Mouse (Mus musculus) limb, embryonic 12.5 days (tissue): ENCODE data around the gene Leng9. TPM values are rescaled to one million over a fixed set of nuclear protein-coding genes. Genes with fewer than 3 reads are reported as not detected.
A peak's percentile ranks its signal among the peaks of the same experiment; 100 is the strongest.
"Not testable (repeated sequence)": the region's sequence is repeated elsewhere in the genome, so short reads cannot be mapped to it uniquely, and the experiment has no call there.

Experiments used
- ATAC-seq: fragments of 200-750 bp; cut with Nextera tagmentation; 2 replicates; pipeline ENCODE4 v1.8.0; 2017; ENCODE audit warnings: low read depth, moderate TSS enrichment; ENCODE audit not compliant: insufficient number of reproducible peaks, insufficient read depth, low FRiP score, low TSS enrichment
- H3K27ac ChIP-seq: fragments of 300-500 bp; sonication (generic); 2 replicates; pipeline ENCODE4 v1.5.1; 2016; ENCODE audit warnings: mild to moderate bottlenecking, moderate library complexity
- H3K27me3 ChIP-seq: fragments of 300-500 bp; sonication (generic); 2 replicates; pipeline ENCODE4 v1.6.1; 2016; ENCODE audit warnings: mild to moderate bottlenecking, moderate library complexity
- H3K36me3 ChIP-seq: fragments of 300-500 bp; sonication (generic); 2 replicates; pipeline ENCODE4 v1.6.1; 2016; ENCODE audit warnings: mild to moderate bottlenecking, moderate library complexity
- H3K4me1 ChIP-seq: fragments of 300-500 bp; sonication (generic); replicated peaks from 2 replicates; pipeline ENCODE4 v1.6.1; 2016
- H3K4me2 ChIP-seq: fragments of 300-500 bp; sonication (generic); 2 replicates; pipeline ENCODE4 v1.6.1; 2016; ENCODE audit warnings: mild to moderate bottlenecking, moderate library complexity
- H3K4me3 ChIP-seq: fragments of 300-500 bp; sonication (generic); replicated peaks from 2 replicates; pipeline ENCODE4 v1.5.1; 2016; ENCODE audit warnings: mild to moderate bottlenecking
- H3K9ac ChIP-seq: fragments of 300-500 bp; sonication (generic); replicated peaks from 2 replicates; pipeline ENCODE4 v1.6.1; 2016; ENCODE audit warnings: mild to moderate bottlenecking, moderate library complexity
- H3K9me3 ChIP-seq: fragments of 300-500 bp; sonication (generic); 2 replicates; pipeline ENCODE4 v1.6.1; 2016; ENCODE audit warnings: mild to moderate bottlenecking, moderate library complexity
- WGBS: fragments of 180-500 bp; shearing (Covaris S2); methylation state at CpG from one replicate; pipeline ENCODE4 v1.1.7; 2016; 5-methylcytosine and 5-hydroxymethylcytosine counted together
- polyA plus RNA-seq: library from polyadenylated mRNA; unstranded; fragments of >200 nt; fragmentation: Nextera tagmentation; extraction: Ambion mirVana; gene quantifications from 2 replicates; pipeline ENCODE4 v1.2.1, GENCODE M21; 2016

Gene Leng9
- polyA plus RNA-seq = 2.3 and 3.2 TPM in 2 replicates

- H3K36me3 ChIP-seq = peaks cover 40% of the 10 kb centered on the region
- peak within 1 kb of the TSS; percentile 73 for H3K9ac ChIP-seq
- WGBS = 2% methylated on average over 14 of the region's 14 CpGs
- ATAC-seq = peak; percentile 26; the same call in 1 of the 2 replicates
- peak within 1 kb of the TSS; percentile 76 for H3K27ac ChIP-seq
- H3K4me1 ChIP-seq = peaks cover 22% of the 10 kb centered on the region
- H3K4me3 ChIP-seq = peak within 1 kb of the TSS; percentile 67
- peaks cover 30% of the 10 kb centered on the region for H3K27me3 ChIP-seq
- H3K9me3 ChIP-seq = no peaks in the 10 kb centered on the region
- H3K4me2 ChIP-seq = peak within 1 kb of the TSS; percentile 88
Observed at GRCm38 (mm10) chr7:4150059-4150541, at the start of gene Leng9. Gene Leng9, minus strand, starts transcription at chr7:4150374.

- WGBS = 52% methylated on average over 3 of the region's 3 CpGs
- no peak for ATAC-seq
- Histone ChIP-seq H3K9me3 (no peaks in the 10 kb centered on the region), H3K27ac (no peak overlapping the region), H3K4me2 (no peak overlapping the region), H3K27me3 (no peaks in the 10 kb centered on the region), H3K4me1 (no peaks in the 10 kb centered on the region), H3K9ac (no peak overlapping the region), H3K4me3 (no peak overlapping the region), H3K36me3 (no peaks in the 10 kb centered on the region)
Observed at GRCm38 (mm10) chr7:4178438-4178837, 28.3 kb upstream of the Leng9 start.

GRCm38 (mm10) chr7:4170193-4170938 is 20.2 kb upstream of the Leng9 start:
- H3K4me2 ChIP-seq = no peak overlapping the region
- ATAC-seq = no peak
- WGBS = 84% methylated on average over 6 of the region's 6 CpGs

GRCm38 (mm10) chr7:4167098-4167497 is 16.9 kb upstream of the Leng9 start:
- Histone ChIP-seq H3K9ac (no peak overlapping the region), H3K4me2 (no peak overlapping the region), H3K36me3 (no peaks in the 10 kb centered on the region), H3K27ac (no peak overlapping the region), H3K9me3 (no peaks in the 10 kb centered on the region), H3K27me3 (no peaks in the 10 kb centered on the region), H3K4me1 (peaks cover 16% of the 10 kb centered on the region), H3K4me3 (no peak overlapping the region)
- no peak for ATAC-seq

More at GRCm38 (mm10) chr7:4170193-4170938, 20.2 kb upstream of the Leng9 start:
- no peaks in the 10 kb centered on the region for H3K9me3 ChIP-seq
- H3K27me3 ChIP-seq = no peaks in the 10 kb centered on the region
- H3K27ac ChIP-seq = no peak overlapping the region
- H3K36me3 ChIP-seq = no peaks in the 10 kb centered on the region
- H3K9ac ChIP-seq = no peak overlapping the region
- H3K4me1 ChIP-seq = no peaks in the 10 kb centered on the region
- H3K4me3 ChIP-seq = no peak overlapping the region

GRCm38 (mm10) chr7:4165286-4165685 is 15.1 kb upstream of the Leng9 start:
- no peaks in the 10 kb centered on the region for H3K9me3 ChIP-seq
- no peak for ATAC-seq
- peak overlapping the region; percentile 90 for H3K27ac ChIP-seq
- H3K4me1 ChIP-seq = peaks cover 16% of the 10 kb centered on the region
- H3K36me3 ChIP-seq = no peaks in the 10 kb centered on the region
- WGBS = 12% methylated on average over 3 of the region's 3 CpGs
- H3K4me3 ChIP-seq = peak overlapping the region; percentile 50
- H3K4me2 ChIP-seq = peak overlapping the region; percentile 76
- H3K27me3 ChIP-seq = no peaks in the 10 kb centered on the region
- H3K9ac ChIP-seq = 0 out of 2 replicates have a peak overlapping the region, but pooled peaks have one; percentile 4

GRCm38 (mm10) chr7:4164090-4164910 is 14.1 kb upstream of the Leng9 start, which contains the start of gene Cdc42ep5:
Gene Cdc42ep5, minus strand, starts transcription at chr7:4164860.
- Histone ChIP-seq H3K27ac (peak within 1 kb of the TSS; percentile 90), H3K4me1 (peaks cover 16% of the 10 kb centered on the region), H3K9ac (peak within 1 kb of the TSS; percentile 60), H3K36me3 (no peaks in the 10 kb centered on the region), H3K4me2 (peak within 1 kb of the TSS; percentile 76), H3K9me3 (no peaks in the 10 kb centered on the region), H3K4me3 (peak within 1 kb of the TSS; percentile 50), H3K27me3 (no peaks in the 10 kb centered on the region)
- ATAC-seq = peak; percentile 94
- WGBS = 0% methylated on average over 20 of the region's 20 CpGs

GRCm38 (mm10) chr7:4163571-4164072 is 13.4 kb upstream of the Leng9 start:
- Histone ChIP-seq H3K9me3 (no peaks in the 10 kb centered on the region), H3K27ac (peak overlapping the region; percentile 90), H3K4me2 (peak overlapping the region; percentile 76), H3K4me3 (peak overlapping the region; percentile 50), H3K36me3 (no peaks in the 10 kb centered on the region), H3K9ac (peak overlapping the region; percentile 60), H3K4me1 (peaks cover 16% of the 10 kb centered on the region), H3K27me3 (no peaks in the 10 kb centered on the region)
- WGBS = 2% methylated on average over 11 of the region's 11 CpGs
- ATAC-seq = peak; percentile 57

- H3K9me3 ChIP-seq, H3K36me3 ChIP-seq, ATAC-seq, H3K27ac ChIP-seq, H3K4me2 ChIP-seq, H3K27me3 ChIP-seq, H3K4me3 ChIP-seq, H3K9ac ChIP-seq: not testable (repeated sequence)
- peaks cover 16% of the 10 kb centered on the region for H3K4me1 ChIP-seq
- WGBS = 90% methylated on average over 4 of the region's 4 CpGs
Observed at GRCm38 (mm10) chr7:4161596-4161995, 11.4 kb upstream of the Leng9 start.

GRCm38 (mm10) chr7:4154976-4155375 is 4.8 kb upstream of the Leng9 start:
- WGBS = 64% methylated on average over 4 of the region's 4 CpGs

GRCm38 (mm10) chr7:4154356-4154755 is 4.2 kb upstream of the Leng9 start:
- Histone ChIP-seq H3K27ac (no peak overlapping the region), H3K4me2 (no peak overlapping the region), H3K4me1 (peaks cover 13% of the 10 kb centered on the region; the same call in 1 of the 2 replicates), H3K36me3 (peaks cover 8% of the 10 kb centered on the region), H3K27me3 (peaks cover 30% of the 10 kb centered on the region), H3K9me3 (no peaks in the 10 kb centered on the region), H3K9ac (no peak overlapping the region), H3K4me3 (no peak overlapping the region)
- 79% methylated on average over 5 of the region's 5 CpGs for WGBS
- no peak for ATAC-seq

More at GRCm38 (mm10) chr7:4154976-4155375, 4.8 kb upstream of the Leng9 start:
- Histone ChIP-seq H3K4me1 (peaks cover 13% of the 10 kb centered on the region; the same call in 1 of the 2 replicates), H3K27me3 (peaks cover 30% of the 10 kb centered on the region), H3K4me3 (no peak overlapping the region), H3K9me3 (no peaks in the 10 kb centered on the region), H3K27ac (no peak overlapping the region), H3K36me3 (peaks cover 8% of the 10 kb centered on the region), H3K4me2 (no peak overlapping the region), H3K9ac (no peak overlapping the region)
- ATAC-seq = no peak

- Histone ChIP-seq H3K27ac (no peak overlapping the region), H3K9me3 (no peaks in the 10 kb centered on the region), H3K27me3 (peaks cover 30% of the 10 kb centered on the region), H3K4me1 (peaks cover 22% of the 10 kb centered on the region), H3K4me2 (0 out of 2 replicates have a peak overlapping the region, but pooled peaks have one; percentile 88), H3K4me3 (no peak overlapping the region), H3K9ac (no peak overlapping the region), H3K36me3 (peaks cover 28% of the 10 kb centered on the region)
- no peak for ATAC-seq
- WGBS = 17% methylated on average over 22 of the region's 22 CpGs
Observed at GRCm38 (mm10) chr7:4151241-4151640, 1.1 kb upstream of the Leng9 start.
